Mouse (Mus musculus) adrenal gland, postnatal 4 days (tissue): Measurements from ENCODE around the gene Ap4e1. TPM values are rescaled to one million over a fixed set of nuclear protein-coding genes. Genes with fewer than 3 reads are reported as not detected.
"Not testable (repeated sequence)": the region's sequence is repeated elsewhere in the genome, so short reads cannot be mapped to it uniquely, and the experiment has no call there.

ENCODE experiments used
- DNase-seq, 2 experiments: peaks; one replicate each; pipeline ENCODE4 v3.0.0; 2021 to 2022; ENCODE audit warnings: low spot score in 2 of 2, mixed read lengths in 2 of 2
- microRNA-seq: library from miRNA; unstranded; fragments of <30 nt; microRNA quantifications from one replicate; pipeline ENCODE4 v1.2.0, GENCODE M21; 2021
- total RNA-seq, 2 experiments: library from RNA; stranded (reverse); gene quantifications; 2 replicates each; pipeline ENCODE4 v1.2.3; 2021

The Ap4e1 gene
- total RNA-seq, 2 experiments from 2014 or later, result 15.5 TPM

GRCm38 (mm10) chr2:127074116-127074515 lies 65.6 kb downstream of the Ap4e1 start:
- no peak for DNase-seq

- no peak for DNase-seq
These were observed 69.1 kb downstream of the Ap4e1 start for GRCm38 (mm10) chr2:127077611-127078010.

DNA sequence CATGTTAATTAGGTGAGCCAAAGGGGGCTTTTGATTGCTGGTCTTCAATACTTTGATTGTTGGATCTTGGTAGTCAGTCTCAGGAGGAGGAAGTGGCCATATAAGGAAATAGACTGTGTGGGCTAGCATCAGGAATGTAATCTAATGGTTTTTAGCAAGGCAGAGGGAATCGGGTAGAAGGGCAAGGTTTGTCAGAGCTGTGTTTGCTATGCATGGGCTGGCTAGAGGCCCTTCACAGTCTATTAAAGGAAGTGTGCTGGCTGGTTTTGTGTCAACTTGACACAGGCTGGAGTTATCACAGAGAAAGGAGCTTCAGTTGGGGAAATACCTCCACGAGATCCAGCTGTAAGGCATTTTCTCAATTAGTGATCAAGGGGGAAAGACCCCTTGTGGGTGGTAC lies 70.5 kb downstream of the Ap4e1 start:
- DNase-seq, result not testable (repeated sequence)

- DNase-seq, result no peak
These were observed 71.5 kb downstream of the Ap4e1 start for GRCm38 (mm10) chr2:127079881-127080590.

- DNase-seq, result no peak
These were observed 72.2 kb downstream of the Ap4e1 start for GRCm38 (mm10) chr2:127080591-127081218.

DNA sequence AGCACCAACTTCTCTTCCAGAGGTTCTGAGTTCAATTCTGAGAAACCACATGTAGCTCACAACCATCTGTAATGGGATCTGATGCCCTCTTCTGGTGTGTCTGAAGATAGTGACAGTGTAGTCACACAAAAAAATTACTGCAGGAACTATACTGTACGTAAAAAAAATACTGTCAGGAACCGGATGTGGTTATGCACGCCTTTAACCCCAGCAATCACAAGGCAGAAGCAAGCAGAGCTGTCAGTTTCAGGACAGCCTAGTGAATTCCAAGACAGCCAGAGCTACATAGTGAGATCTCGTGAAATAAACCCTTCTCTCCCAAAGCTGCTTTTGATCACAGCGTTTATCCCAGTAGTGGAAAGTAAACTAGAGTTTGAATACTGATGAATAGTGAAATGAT lies 77.7 kb downstream of the Ap4e1 start:
- no peak for DNase-seq

DNA sequence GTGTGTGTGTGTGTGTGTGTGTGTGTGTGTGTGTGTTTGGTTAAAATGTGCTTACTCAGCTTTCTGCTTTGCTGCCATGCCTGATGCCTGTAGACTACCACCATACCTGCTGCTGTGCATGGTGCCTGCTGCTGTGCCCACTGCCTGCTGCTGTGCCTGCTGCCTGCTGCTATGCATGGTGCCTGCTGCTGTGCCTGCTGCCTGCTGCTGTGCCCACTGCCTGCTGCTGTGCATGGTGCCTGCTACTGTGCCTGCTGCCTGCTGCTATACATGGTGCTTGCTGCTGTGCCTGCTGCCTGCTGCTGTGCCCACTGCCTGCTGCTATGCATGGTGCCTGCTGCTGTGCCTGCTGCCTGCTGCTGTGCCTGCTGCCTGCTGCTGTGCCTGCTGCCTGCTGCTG lies 81.6 kb downstream of the Ap4e1 start:
- DNase-seq, result not testable (repeated sequence)

DNA sequence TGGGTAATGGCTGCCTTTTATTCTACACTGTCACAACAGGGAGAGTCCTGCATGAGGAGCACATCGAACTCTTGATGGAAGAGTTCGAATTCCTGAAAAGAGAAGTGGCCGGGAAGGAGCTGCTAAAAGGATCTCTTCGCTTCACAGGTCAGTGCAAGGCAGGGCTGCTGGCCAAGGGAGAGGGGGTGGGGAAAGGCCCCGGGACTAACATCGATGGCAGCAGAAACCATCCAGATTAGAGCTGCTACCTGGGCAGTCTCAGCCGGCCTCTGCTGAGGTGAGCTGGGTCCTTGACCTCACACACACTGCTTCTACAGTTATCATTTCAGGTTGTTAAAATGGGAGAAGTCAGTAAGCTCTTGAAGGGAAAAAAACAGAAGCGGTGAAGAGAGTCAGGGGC lies 83.5 kb downstream of the Ap4e1 start:
- DNase-seq, result no peak

DNA sequence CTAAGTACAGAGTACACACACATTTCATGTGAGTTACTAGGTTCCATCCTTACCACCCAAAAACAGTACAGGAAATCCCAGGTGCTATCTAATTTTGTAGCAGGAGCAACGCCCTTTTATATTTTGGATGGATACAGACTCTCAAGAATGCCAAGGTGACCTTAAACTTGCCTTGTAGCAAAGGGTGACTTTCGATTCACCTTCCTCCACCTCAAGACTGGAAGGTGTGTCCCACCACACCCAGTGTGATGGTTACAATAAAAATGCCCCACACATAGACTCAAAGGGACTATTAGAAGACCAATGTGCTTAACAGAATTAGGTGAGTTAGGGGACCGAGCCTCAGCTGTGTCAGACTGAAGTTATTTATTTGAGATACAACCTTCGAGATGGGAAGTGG lies 100.5 kb downstream of the Ap4e1 start:
- no peak for DNase-seq

Small RNAs within 50 kb of the gene (microRNA-seq; reads per million reads assigned to microRNA genes)
- not detected for gene Gm24081

Other genes starting within 250 kb of the Ap4e1 start
- gene Usp50, start 225.2 kb upstream of the Ap4e1 start, total RNA-seq, result not detected
- 10 to 100 TPM; 64.1 to 69.1 TPM for gene Trpm7, start 132.5 kb upstream of the Ap4e1 start, total RNA-seq
- gene Sppl2a, start 75.5 kb upstream of the Ap4e1 start, total RNA-seq, result 10 to 100 TPM; 58.6 to 62.7 TPM
- gene Blvra, start 61.9 kb downstream of the Ap4e1 start, total RNA-seq, result 10 to 100 TPM; 41.1 to 44.2 TPM
- 10 to 100 TPM; 28.0 to 35.4 TPM for gene Ncaph, start 125.2 kb downstream of the Ap4e1 start, total RNA-seq
- 10 to 100 TPM; 11.5 to 13.1 TPM for gene Itpripl1, start 134.7 kb downstream of the Ap4e1 start, total RNA-seq
- 1 to 10 TPM; 1.9 to 3.2 TPM for gene 1810024B03Rik, start 199.6 kb downstream of the Ap4e1 start, total RNA-seq
- gene Snrnp200, start 199.7 kb downstream of the Ap4e1 start, total RNA-seq, result 10 to 100 TPM; 86.1 to 96.0 TPM
- 10 to 100 TPM; 96.7 to 98.6 TPM for gene Ciao1, start 239.1 kb downstream of the Ap4e1 start, total RNA-seq
- 10 to 100 TPM; 69.4 to 70.0 TPM for gene Tmem127, start 239.2 kb downstream of the Ap4e1 start, total RNA-seq